Mouse (Mus musculus) CH12F3 (cell line): Measurements from ENCODE around the gene Gm10392.
"Not testable (repeated sequence)": the region's sequence is repeated elsewhere in the genome, so short reads cannot be mapped to it uniquely, and the experiment has no call there.

Experiments used
- in situ Hi-C: fragments of 300-500 bp; cut with MboI; formaldehyde crosslinking; loops from 2 replicates; pipeline ENCODE4 v1.14.3; 2020; ENCODE audit warnings: low sequenced_read_pairs

Gm10392 gene

DNA sequence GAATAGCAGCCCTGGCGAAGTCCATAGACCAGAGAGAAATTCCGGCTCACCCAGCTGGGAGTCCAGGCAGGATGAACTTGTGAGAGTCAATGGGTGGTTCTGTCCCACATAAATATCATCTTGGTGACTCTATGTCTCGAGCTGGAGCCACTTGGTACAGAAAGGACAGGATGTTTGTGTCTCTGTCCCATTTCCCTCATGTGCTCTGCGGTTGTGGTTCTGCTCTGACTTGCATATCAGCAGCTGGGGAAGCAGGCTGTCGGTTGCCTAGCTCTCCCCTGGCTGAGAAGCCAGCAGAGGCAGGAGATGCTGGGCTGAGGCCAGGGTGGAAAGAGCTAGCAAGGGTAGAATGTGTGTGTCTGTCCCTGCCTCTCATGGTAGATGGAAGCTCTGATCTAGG, at the start of gene Gm10392:
Gm10392 (minus strand) TSS at position 156 of the 400 bp plus-strand sequence.
- in situ Hi-C loops, result no loop called here

DNA sequence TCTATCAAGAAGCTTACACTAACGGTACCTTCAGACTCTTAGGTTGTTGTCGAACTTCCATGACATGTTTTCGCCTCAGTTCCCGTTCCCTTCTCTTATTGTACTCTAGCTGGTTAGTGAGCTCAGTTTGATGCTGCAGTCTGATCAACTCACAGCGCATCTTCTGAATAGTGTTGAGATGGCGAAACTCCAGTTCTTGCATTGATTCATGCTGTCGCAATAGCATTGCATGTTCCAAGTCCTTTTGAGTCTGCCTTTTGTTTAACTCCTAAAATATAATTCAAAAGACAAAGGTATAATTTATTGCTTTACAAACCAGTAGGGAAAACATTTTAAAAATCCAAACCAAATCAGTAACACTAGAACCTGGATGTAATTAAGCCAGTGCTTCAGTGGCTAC, 26.3 kb upstream of the Gm10392 start:
- in situ Hi-C loops, result no loop called here

DNA sequence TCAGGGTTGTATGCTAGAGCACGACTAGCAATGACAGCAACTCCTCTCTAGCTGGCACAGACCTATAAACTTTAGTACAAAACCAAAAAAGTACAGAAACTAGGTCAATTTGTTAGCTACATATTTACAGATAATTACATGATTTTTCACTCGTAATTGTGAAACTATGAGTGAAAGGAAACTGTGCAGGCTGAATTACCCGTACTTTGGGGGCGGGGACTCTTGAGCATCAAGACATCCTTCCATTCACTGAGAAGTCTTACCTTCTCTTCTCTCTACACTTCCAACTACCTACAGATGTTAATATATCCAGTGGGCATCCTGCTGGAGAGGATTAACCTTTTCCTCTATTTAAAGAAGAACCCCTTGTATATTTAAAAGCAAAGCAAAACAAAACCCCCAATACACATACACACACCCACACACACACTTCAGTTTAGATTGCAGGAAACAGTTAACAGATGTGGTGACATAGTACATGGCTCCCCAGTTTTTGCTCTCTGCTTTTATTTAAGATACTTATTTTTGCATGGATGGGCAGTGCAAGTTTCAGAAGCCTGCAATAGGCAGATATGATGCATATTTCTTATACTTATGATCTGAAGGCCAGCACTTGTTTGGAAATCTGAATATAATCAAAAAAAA, 13.3 kb upstream of the Gm10392 start:
- in situ Hi-C loops, result no loop called here

DNA sequence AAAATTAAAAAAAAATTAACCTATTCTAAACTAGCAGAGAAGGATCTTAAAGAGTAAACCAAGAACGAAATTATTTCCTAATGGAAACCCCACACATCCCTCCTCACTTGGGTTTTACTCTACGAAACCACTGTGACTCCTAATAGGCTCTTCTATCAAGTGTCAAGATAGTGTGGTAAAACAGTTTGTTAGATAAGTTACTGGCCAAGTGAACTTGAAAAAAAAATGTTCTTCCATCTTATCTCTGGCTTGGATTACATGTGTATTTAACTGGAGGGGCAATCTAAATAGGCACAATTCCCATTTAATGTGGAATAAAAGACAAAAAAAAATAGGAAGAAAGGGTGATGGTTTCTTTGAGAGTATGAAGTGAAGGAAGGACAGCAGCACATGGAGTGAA, 11.9 kb upstream of the Gm10392 start:
- in situ Hi-C loops, result no loop called here

DNA sequence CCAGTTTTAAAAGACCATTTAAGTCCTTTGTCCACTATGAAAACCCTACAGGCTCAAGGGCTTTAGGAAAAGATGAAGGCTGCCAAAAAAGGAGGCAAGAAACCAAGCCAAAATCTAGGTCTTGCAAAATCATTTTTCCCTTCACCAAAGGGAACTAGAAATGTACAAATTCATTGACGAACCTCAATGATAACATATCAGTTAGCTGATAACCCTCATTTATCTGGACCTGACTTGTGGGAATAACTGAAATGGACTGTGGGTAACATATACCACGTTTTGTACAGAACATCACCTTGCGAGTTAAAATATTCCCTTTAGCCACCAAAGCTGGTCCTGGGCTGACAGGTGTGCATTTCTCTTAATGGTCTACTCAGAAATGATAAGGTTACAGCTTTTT, 10.6 kb upstream of the Gm10392 start:
- in situ Hi-C loops, result no loop called here

DNA sequence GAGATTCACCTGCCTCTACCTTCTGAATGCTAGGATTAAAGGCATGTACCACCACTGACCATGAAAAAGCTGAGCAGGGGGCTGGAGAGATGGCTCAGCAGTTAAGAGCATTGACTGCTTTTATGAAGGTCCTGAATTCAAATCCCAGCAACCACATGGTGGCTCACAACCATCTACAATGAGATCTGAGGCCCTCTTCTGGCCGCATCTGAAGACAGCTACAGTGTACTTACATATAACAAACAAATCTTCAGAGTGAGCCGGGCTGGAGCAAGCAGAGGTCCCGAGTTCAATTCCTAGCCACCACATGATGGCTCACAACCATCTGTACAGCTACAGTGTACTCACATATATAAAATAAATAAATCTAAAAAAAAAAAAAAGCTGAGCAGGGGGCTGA, 9.4 kb upstream of the Gm10392 start:
- in situ Hi-C loops, result not testable (repeated sequence)

DNA sequence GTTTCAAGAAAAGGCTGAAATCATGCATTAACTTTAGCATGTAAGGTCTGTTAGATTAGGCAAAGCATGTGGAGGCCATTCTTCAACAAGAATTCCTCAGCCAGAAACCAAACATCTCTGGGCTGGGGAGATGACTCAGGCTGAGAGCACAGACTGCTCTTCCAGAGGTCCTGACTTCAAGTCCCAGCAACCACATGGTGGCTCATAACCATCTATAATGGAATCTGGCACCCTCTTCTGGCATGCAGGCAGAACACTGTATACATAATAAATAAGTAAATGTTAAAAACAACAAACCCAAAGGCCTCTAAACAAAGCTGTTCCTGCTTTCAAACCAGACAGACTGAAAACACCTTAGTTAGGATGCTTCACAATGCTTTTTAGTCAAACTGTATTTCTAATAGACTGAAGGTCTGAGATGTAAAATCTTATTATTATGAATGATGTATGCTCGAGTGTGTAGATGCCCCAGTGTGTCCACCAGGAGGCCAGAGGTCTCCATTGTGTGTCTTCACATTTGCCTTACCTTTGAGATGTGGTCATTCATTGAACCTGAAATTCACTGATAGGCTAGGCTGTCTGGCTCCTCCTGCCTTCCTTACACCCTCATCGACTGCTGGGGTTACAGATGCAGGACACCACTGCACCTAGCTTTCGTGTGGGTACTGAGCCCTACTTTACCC, 6.9 kb upstream of the Gm10392 start:
- in situ Hi-C loops, result no loop called here

DNA sequence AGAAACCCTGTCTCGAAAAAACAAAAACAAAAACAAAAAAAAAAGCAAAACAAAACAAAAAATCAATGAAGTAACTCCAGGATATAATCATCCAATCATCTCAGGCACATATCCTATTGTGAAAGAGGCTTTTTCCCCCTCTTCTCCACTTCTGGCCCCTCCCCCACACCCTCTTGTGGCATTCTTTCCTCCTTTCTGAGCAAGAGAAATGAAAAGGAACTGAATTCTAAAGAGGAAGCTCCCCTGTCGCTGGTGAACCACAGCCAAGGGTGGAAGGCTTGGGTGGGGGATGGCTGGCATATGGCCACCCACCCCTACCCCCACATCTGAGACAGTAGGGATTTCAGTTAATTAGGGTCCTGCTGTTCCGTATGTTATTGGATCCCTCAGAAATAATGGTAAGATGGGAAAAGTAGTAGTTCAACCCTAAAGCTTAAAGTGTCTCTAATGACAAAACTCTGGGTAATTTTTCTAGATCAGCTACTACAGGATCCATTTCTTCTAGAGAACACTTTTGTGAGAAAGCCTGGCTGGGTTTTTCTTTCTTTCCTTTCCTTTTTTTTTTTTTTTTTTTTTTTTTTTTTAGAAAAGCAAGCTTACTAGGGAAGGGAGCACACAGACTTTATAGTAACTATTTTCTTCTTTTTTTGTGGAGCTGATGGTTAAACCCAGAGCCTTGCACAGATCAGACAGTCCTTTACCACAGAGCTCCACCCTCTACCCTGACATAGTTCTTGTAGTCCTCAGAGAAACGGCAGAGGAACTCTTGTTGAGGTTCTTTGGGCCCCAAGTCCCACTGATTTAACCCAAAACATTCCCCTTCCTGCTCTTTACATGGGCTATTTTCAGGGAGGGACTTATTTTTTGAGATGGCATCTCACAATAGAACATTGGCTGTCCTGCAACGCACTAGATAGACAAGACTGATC, 1.9 kb upstream of the Gm10392 start:
- in situ Hi-C loops, result no loop called here

DNA sequence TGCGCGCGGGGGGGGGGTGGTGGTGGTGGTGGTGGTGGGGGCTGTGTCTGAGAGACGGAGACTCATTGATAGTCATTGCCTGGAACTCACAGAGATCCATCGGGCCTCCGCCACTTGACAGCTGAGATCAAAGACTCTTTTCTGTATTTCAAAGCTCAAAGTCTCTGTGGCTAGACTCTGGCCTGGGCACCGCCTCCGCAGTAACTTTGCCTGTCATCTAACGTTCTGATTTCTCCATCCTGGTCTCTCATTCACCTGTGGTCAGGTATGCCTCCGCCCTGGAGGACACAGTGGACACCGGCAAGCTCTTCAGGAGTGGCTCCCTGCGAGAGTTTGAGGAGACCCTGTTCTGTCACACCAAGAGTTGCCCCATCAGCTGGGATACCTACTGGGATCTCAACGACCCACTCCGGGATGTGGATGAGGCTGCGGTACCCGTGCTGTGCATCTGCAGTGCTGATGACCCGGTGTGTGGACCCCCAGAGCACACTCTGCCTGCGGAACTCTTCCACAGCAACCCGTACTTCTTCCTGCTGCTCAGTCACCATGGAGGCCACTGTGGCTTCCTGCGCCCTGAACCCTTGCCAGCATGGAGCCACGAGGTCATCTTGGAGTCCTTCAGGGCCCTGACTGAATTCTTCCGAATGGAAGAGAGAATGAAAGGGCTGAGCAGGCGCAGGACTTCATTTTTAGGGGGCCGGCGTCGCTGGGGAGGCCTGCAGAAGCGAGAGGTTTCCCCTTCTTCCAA, 773 bp downstream of the Gm10392 start:
- in situ Hi-C loops, result no loop called here

DNA sequence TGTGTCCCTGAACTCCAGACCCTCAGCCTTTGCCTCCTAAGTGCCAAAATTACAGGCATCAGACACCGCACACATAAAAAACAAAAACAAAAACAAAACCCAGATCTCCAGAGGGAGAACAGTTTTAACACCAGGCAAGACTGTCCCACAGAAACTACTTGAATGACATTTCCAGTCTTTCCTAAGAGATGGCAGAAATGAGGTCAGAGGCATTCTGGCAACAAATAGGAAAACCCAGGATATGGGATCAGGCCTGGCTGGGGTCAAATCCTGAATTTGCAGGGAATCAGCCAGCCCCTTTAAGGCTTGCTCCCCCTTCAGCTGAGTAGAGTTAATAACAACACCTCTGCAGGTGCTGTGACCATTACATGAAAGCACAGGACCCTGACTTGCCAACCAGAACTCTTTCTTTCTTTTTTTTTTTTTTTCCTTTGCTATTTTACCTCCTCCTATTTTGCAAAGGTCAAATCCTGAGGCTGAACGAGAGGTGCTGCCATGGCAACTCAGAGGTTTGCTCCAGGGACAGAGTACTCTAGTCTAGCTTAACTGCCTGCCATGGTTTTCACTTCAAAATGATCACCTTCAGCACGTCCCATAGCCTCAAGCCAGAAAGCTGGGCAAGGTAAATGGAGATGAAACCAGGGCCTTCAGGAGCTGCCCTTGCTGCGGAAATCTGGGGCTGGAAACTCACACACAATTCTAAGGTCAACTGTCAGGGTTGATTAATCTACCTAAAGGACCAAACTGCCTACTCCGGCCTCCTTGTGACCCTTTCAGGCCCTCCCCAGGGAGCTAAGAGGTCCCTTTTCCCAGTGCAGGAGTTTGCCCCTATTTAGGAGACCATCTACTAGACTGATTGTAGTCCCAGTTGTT, 2.2 kb downstream of the Gm10392 start:
- in situ Hi-C loops, result no loop called here

DNA sequence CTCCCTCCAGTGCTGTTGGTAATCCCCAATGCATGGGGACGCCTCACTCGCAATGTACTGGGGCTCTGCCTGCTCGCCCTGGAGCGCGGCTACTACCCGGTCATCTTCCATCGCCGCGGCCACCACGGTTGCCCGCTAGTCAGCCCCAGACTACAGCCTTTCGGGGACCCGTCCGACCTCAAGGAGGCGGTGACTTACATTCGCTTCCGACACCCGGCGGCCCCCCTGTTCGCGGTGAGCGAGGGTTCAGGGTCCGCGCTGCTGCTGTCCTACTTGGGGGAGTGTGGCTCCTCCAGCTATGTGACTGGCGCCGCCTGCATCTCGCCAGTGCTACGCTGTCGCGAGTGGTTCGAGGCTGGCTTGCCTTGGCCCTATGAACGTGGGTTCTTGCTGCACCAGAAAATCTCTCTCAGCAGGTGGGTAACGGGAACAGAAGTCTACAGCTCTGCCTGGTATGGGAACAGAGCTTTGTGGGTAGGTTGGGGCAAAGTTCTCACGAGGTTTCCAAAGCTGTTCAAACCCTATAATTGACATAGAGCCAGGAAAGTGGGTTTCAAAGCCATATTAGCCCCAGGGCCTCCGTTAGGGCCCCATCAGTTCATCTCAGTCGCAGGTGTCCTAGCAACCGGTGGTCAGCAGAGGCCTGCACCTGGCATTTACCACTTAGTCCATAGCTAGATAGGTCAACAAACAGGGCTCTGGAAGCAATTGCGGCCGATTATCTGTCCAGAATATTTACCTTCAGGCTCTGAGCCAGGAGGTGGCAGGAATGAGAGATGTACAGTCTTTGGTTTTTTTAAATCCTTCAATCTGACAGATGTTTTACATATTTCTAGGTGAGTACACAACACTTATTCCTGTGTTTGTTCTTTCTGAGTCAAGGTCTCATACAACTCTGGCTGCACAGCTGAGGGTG, 3.1 kb downstream of the Gm10392 start, which contains the start of gene Trp53i13:
Trp53i13 (minus strand) TSS at position 344 of the 916 bp plus-strand sequence.
- in situ Hi-C loops, result no loop called here

DNA sequence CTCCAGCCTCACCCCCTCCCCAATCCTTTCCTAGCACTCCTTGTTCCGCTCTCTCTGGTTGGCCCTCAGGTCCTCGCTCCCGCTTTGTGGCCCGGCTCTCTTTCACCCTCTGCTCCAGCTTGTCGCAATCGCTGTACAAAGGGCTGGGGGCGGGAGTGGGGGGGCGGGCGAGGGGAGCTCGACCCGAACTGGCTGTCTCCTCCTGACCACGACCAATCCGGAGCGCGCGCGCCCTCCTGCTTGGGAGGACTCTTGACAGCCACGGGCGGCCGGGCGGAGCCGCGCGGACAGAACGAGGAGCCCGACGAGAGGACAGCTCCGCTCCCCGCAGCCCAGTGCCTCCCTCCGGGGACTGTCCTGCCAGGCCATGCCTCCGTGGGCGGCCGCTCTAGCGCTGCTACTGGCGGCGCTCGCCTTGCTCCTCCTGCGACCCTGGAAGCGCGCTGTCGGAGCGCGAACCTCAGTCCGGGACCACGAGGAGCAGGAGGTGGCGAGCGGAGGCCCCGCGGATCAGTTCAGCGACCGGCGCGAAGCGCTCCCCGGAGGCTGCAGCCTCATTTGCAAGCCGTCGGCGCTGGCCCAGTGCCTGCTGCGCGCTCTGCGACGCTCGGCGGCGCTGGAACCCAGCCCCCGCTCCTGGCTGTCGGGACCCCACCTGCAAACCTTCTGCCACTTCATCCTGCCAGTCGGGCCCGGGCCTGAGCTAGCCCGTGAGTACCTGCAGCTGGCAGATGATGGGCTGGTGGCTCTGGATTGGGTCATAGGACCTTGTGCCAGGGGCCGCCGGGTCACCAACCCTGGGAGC, 4.0 kb downstream of the Gm10392 start, which contains the start of gene Abhd15:
Abhd15 (plus strand) TSS at position 290 of the 805 bp plus-strand sequence.
- in situ Hi-C loops, result no loop called here

DNA sequence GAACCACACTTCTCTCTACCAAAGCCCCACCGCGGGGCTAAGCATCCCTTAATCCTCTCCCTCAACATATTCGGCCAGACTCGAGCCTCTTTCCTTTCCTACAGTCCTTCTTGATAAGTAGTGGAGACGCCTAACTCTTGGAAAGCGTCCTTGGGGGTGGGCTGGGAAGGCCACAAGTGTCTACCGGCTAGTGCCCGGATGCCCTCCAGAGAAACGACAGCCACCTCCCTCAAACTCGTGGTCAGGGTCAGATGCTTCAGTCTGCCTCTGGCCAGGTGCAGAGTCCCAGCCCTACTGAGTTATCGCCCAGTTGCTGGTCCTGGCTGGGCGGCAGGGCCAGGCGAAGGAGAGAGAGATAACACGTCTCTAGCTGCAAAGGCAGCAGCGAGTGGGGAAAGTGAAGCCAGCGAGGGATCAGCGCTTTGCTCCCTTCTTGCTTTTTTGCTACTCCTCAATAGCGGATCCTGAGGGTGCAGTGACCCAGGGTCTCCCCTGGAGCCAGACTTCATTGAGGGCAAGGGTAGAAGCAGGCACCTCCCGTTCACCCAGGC, 4.6 kb downstream of the Gm10392 start:
- in situ Hi-C loops, result no loop called here

DNA sequence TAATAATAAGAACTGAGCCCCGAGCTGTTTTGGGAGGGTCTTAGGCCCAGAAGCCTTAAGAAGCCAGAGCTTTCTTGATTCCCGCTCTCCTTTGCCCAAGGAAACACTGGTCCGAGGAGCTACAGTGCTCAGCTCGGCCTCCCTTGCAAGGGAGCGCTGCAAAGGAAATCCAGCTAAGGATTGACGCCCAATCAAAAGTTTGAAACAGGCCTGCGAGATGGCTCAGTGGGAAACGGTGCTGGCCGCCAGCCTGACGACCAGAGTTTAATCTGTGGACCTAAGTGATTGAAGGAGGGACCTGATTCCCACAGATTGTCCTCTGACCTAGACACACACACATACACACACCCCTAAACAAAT, 5.2 kb downstream of the Gm10392 start:
- in situ Hi-C loops, result no loop called here

DNA sequence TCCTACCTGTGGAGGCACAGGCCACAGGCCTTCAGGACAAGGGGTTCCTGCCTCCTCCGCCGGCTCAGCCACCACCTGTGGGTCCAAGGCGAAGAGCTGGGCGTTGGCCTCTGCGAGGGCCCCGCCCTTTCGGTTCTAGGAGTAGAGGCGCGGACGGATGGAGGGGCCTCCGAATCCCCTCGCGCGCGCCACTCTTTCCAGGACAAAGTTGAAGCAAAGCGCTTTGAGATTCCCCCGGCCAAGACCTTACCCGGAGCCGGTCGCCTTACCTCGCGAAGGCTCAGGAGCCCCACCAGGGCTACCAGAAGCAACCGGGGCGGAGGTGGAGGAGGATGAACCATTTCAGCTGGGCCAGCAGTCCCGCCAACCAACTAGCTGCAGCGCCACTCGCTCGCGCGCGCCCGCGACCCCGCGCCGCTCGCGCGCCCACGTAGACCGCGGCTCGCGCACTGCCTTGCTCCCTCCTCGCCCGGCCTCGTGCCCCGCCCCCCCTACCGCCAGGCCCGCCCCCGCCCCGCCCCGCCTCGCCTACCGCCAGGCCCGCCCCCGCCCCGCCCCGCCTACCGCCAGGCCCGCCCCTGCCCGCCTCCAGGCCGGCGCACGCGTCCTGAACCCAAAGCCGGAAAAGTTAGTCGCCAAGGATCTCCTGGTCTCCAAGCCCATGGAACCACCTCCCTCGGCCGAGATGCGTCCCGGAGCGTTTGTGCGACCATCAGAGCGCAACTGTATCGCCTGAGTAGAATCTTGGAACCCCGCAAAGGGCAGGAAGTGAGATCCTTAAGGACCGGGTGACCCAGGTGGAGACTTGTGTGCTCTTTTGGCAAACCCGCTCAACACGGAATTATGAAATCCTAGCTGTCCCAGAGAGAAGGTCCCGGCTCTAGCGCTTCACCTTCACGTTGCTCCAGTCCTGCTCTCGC, 5.8 kb downstream of the Gm10392 start:
- in situ Hi-C loops, result no loop called here

DNA sequence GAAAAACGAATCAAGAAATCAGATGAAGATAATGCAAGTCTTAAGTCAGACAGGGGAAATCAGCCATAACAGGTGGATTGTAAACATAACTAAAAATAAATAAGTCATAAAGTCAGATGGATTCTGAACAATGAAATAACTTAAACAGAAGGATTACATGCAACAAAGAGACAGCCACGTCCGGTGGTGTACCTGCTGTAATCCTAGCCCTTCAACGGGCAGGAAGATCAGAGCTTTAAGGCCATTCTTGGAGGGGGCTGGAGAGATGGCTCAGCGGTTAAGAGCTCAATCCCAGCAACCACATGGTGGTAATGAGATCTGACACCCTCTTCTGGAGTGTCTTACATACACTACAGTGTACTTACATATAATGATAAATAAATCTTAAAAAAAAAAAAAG, 7.7 kb downstream of the Gm10392 start:
- in situ Hi-C loops, result no loop called here
